Mouse (Mus musculus) heart, adult 2 months (tissue): Measurements from ENCODE around the gene Tagap.

Experiments used
- CTCF ChIP-seq: fragments of 200-600 bp; IDR thresholded peaks from 2 replicates; pipeline ENCODE4 v1.8.1; 2022; ENCODE audit warnings: antibody characterized with exemption, mild to moderate bottlenecking, moderate library complexity
- EP300 ChIP-seq: fragments of 200-500 bp; IDR thresholded peaks from 2 replicates; pipeline ENCODE4 v1.6.1; 2011; ENCODE audit warnings: low read depth, low read length, control low read depth; ENCODE audit not compliant: insufficient read depth
- POLR2A ChIP-seq: fragments of 200-500 bp; IDR thresholded peaks from 2 replicates; pipeline ENCODE4 v1.6.1; 2011; ENCODE audit warnings: mild to moderate bottlenecking, low read depth, low read length, control low read depth; ENCODE audit not compliant: insufficient read depth

GRCm38 (mm10) chr17:7892676-7893075, 33.1 kb upstream of the Tagap start:
- TF ChIP-seq CTCF (no peak), POLR2A (no peak), EP300 (no peak)
